Mouse (Mus musculus): ENCODE measurements around the gene Otulinl. TPM values are rescaled to one million over a fixed set of nuclear protein-coding genes. Genes with fewer than 3 reads are reported as not detected.

Otulinl gene
- polyA plus RNA-seq, 1 experiment from 2014 or later = 12.5 TPM

- ATAC-seq (ENCODE audit: insufficient number of reproducible peaks, insufficient read depth, low FRiP score, low TSS enrichment, low read depth) = no peak
- Histone ChIP-seq H3K4me2 (no peak overlapping the region), H3K9ac (replicated peaks) (no peak overlapping the region), H3K4me3 (replicated peaks) (no peak overlapping the region), H3K9me3 (no peaks in the 10 kb centered on the region), H3K27me3 (no peaks in the 10 kb centered on the region), H3K4me1 (replicated peaks) (no peaks in the 10 kb centered on the region), H3K27ac (no peak overlapping the region), H3K36me3 (0 out of 2 replicates have a peak, but pooled peaks cover 4% of the 10 kb centered on the region)
- 21% methylated on average over 5 of the region's 5 CpGs for WGBS
These were observed 26.4 kb downstream of the Otulinl start for GRCm38 (mm10) chr15:27655015-27655414.

GRCm38 (mm10) chr15:27647686-27648085 is 33.7 kb downstream of the Otulinl start:
- Histone ChIP-seq H3K9ac (replicated peaks) (no peak overlapping the region), H3K4me1 (replicated peaks) (no peaks in the 10 kb centered on the region), H3K4me3 (replicated peaks) (no peak overlapping the region), H3K4me2 (no peak overlapping the region), H3K36me3 (no peaks in the 10 kb centered on the region), H3K9me3 (no peaks in the 10 kb centered on the region), H3K27ac (no peak overlapping the region), H3K27me3 (no peaks in the 10 kb centered on the region)
- 51% methylated on average over 3 of the region's 3 CpGs for WGBS
- ATAC-seq (ENCODE audit: insufficient number of reproducible peaks, insufficient read depth, low FRiP score, low TSS enrichment, low read depth) = no peak

GRCm38 (mm10) chr15:27646665-27647064 is 34.7 kb downstream of the Otulinl start:
- Histone ChIP-seq H3K9ac (replicated peaks) (no peak overlapping the region), H3K27ac (no peak overlapping the region), H3K9me3 (no peaks in the 10 kb centered on the region), H3K4me2 (no peak overlapping the region), H3K4me1 (replicated peaks) (no peaks in the 10 kb centered on the region), H3K36me3 (no peaks in the 10 kb centered on the region), H3K27me3 (no peaks in the 10 kb centered on the region), H3K4me3 (replicated peaks) (no peak overlapping the region)
- no peak for ATAC-seq (ENCODE audit: insufficient number of reproducible peaks, insufficient read depth, low FRiP score, low TSS enrichment, low read depth)
- WGBS = 95% methylated on average over 8 of the region's 8 CpGs

GRCm38 (mm10) chr15:27645250-27645649 is 36.1 kb downstream of the Otulinl start:
- Histone ChIP-seq H3K9me3 (no peaks in the 10 kb centered on the region), H3K4me1 (replicated peaks) (no peaks in the 10 kb centered on the region), H3K4me2 (no peak overlapping the region), H3K9ac (replicated peaks) (no peak overlapping the region), H3K27ac (no peak overlapping the region), H3K36me3 (no peaks in the 10 kb centered on the region), H3K27me3 (no peaks in the 10 kb centered on the region), H3K4me3 (replicated peaks) (no peak overlapping the region)
- no peak for ATAC-seq (ENCODE audit: insufficient number of reproducible peaks, insufficient read depth, low FRiP score, low TSS enrichment, low read depth)
- WGBS = 82% methylated on average over 3 of the region's 3 CpGs

GRCm38 (mm10) chr15:27642895-27643294 is 38.5 kb downstream of the Otulinl start:
- H3K27ac ChIP-seq = no peak overlapping the region
- no peaks in the 10 kb centered on the region for H3K9me3 ChIP-seq
- no peak overlapping the region for H3K4me2 ChIP-seq
- ATAC-seq (ENCODE audit: insufficient number of reproducible peaks, insufficient read depth, low FRiP score, low TSS enrichment, low read depth) = no peak
- no peak overlapping the region for H3K9ac ChIP-seq (replicated peaks)
- no peaks in the 10 kb centered on the region for H3K36me3 ChIP-seq
- H3K4me3 ChIP-seq (replicated peaks) = no peak overlapping the region
- H3K27me3 ChIP-seq = no peaks in the 10 kb centered on the region
- no peaks in the 10 kb centered on the region for H3K4me1 ChIP-seq (replicated peaks)
- 88% methylated on average over 3 of the region's 3 CpGs for WGBS

- H3K27ac ChIP-seq = no peak overlapping the region
- H3K4me2 ChIP-seq = no peak overlapping the region
- no peaks in the 10 kb centered on the region for H3K36me3 ChIP-seq
- no peaks in the 10 kb centered on the region for H3K27me3 ChIP-seq
- H3K4me1 ChIP-seq (replicated peaks) = no peaks in the 10 kb centered on the region
- H3K9ac ChIP-seq (replicated peaks) = no peak overlapping the region
- 62% methylated on average over 12 of the region's 12 CpGs for WGBS
- H3K9me3 ChIP-seq = no peaks in the 10 kb centered on the region
- no peak overlapping the region for H3K4me3 ChIP-seq (replicated peaks)
- ATAC-seq (ENCODE audit: insufficient number of reproducible peaks, insufficient read depth, low FRiP score, low TSS enrichment, low read depth) = no peak
These were observed 40.2 kb downstream of the Otulinl start for GRCm38 (mm10) chr15:27641171-27641570.

GRCm38 (mm10) chr15:27633941-27634900 is 47.2 kb downstream of the Otulinl start:
- Histone ChIP-seq H3K4me1 (replicated peaks) (peaks cover 12% of the 10 kb centered on the region), H3K4me3 (replicated peaks) (no peak overlapping the region), H3K27ac (no peak overlapping the region), H3K9me3 (no peaks in the 10 kb centered on the region), H3K36me3 (no peaks in the 10 kb centered on the region), H3K9ac (replicated peaks) (no peak overlapping the region), H3K4me2 (no peak overlapping the region), H3K27me3 (no peaks in the 10 kb centered on the region)
- 87% methylated on average over 8 of the region's 8 CpGs for WGBS
- ATAC-seq (ENCODE audit: insufficient number of reproducible peaks, insufficient read depth, low FRiP score, low TSS enrichment, low read depth) = no peak

GRCm38 (mm10) chr15:27630601-27631383 is 50.6 kb downstream of the Otulinl start, which contains the start of gene Otulin:
Otulin (minus strand) TSS chr15:27630693.
- H3K4me1 ChIP-seq (replicated peaks) = peaks cover 21% of the 10 kb centered on the region
- 5% methylated on average over 56 of the region's 56 CpGs for WGBS

GRCm38 (mm10) chr15:27629800-27630600 is 51.4 kb downstream of the Otulinl start:
- Histone ChIP-seq H3K4me1 (replicated peaks) (peaks cover 21% of the 10 kb centered on the region), H3K27ac (no peak overlapping the region), H3K9ac (replicated peaks) (peak overlapping the region; percentile 79), H3K9me3 (no peaks in the 10 kb centered on the region), H3K4me3 (replicated peaks) (peak overlapping the region; percentile 85), H3K4me2 (peak overlapping the region; percentile 83), H3K27me3 (no peaks in the 10 kb centered on the region), H3K36me3 (peaks cover 18% of the 10 kb centered on the region; the same call in 1 of the 2 replicates)
- ATAC-seq (ENCODE audit: insufficient number of reproducible peaks, insufficient read depth, low FRiP score, low TSS enrichment, low read depth) = peak; percentile 65
- 2% methylated on average over 53 of the region's 53 CpGs for WGBS

More at GRCm38 (mm10) chr15:27630601-27631383, 50.6 kb downstream of the Otulinl start, which contains the start of gene Otulin:
- Histone ChIP-seq H3K27ac (peak within 1 kb of the TSS; percentile 82), H3K9me3 (no peaks in the 10 kb centered on the region), H3K4me2 (peak within 1 kb of the TSS; percentile 83), H3K27me3 (no peaks in the 10 kb centered on the region), H3K36me3 (peaks cover 12% of the 10 kb centered on the region; the same call in 1 of the 2 replicates), H3K9ac (replicated peaks) (peak within 1 kb of the TSS; percentile 79), H3K4me3 (replicated peaks) (peak within 1 kb of the TSS; percentile 85)
- ATAC-seq (ENCODE audit: insufficient number of reproducible peaks, insufficient read depth, low FRiP score, low TSS enrichment, low read depth) = peak; percentile 98

- Histone ChIP-seq H3K4me1 (replicated peaks) (peaks cover 21% of the 10 kb centered on the region), H3K4me2 (peak overlapping the region; percentile 83), H3K9me3 (no peaks in the 10 kb centered on the region), H3K4me3 (replicated peaks) (peak overlapping the region; percentile 85), H3K27me3 (no peaks in the 10 kb centered on the region), H3K9ac (replicated peaks) (no peak overlapping the region), H3K27ac (no peak overlapping the region), H3K36me3 (peaks cover 18% of the 10 kb centered on the region; the same call in 1 of the 2 replicates)
- ATAC-seq (ENCODE audit: insufficient number of reproducible peaks, insufficient read depth, low FRiP score, low TSS enrichment, low read depth) = no peak
- 83% methylated on average over 4 of the region's 4 CpGs for WGBS
These were observed 52.3 kb downstream of the Otulinl start for GRCm38 (mm10) chr15:27629046-27629445.

Measured in limb, embryonic 12.5 days (tissue).